Mouse (Mus musculus) heart, embryonic 15.5 days (tissue): Measurements from ENCODE around the gene Aldh5a1. TPM values are rescaled to one million over a fixed set of nuclear protein-coding genes. Genes with fewer than 3 reads are reported as not detected.
"Not testable (repeated sequence)": the region's sequence is repeated elsewhere in the genome, so short reads cannot be mapped to it uniquely, and the experiment has no call there.

ENCODE experiments used
- ATAC-seq: fragments of 200-750 bp; cut with Nextera tagmentation; replicated peaks from 2 replicates; pipeline ENCODE4 v1.8.0; 2017; ENCODE audit warnings: low read depth, moderate TSS enrichment; ENCODE audit not compliant: insufficient number of reproducible peaks, insufficient read depth, low FRiP score
- H3K27ac ChIP-seq: fragments of 300-500 bp; sonication (generic); 2 replicates; pipeline ENCODE4 v1.5.1; 2015; ENCODE audit warnings: mild to moderate bottlenecking, inconsistent platforms
- H3K27me3 ChIP-seq: fragments of 300-500 bp; sonication (generic); 2 replicates; pipeline ENCODE4 v1.6.1; 2015; ENCODE audit warnings: inconsistent platforms
- H3K36me3 ChIP-seq: fragments of 300-500 bp; sonication (generic); 2 replicates; pipeline ENCODE4 v1.6.1; 2015; ENCODE audit warnings: mild to moderate bottlenecking, inconsistent platforms
- H3K4me1 ChIP-seq: fragments of 300-500 bp; sonication (generic); replicated peaks from 2 replicates; pipeline ENCODE4 v1.6.1; 2015; ENCODE audit warnings: inconsistent platforms
- H3K4me2 ChIP-seq: fragments of 300-500 bp; sonication (generic); 2 replicates; pipeline ENCODE4 v1.6.1; 2015; ENCODE audit warnings: inconsistent platforms, mild to moderate bottlenecking, moderate library complexity
- H3K4me3 ChIP-seq: fragments of 300-500 bp; sonication (generic); 2 replicates; pipeline ENCODE4 v1.5.1; 2015; ENCODE audit warnings: mild to moderate bottlenecking, inconsistent platforms
- H3K9ac ChIP-seq: fragments of 300-500 bp; sonication (generic); 2 replicates; pipeline ENCODE4 v1.6.1; 2015; ENCODE audit warnings: mild to moderate bottlenecking, inconsistent platforms
- H3K9me3 ChIP-seq: fragments of 300-500 bp; sonication (generic); replicated peaks from 2 replicates; pipeline ENCODE4 v1.6.1; 2016; ENCODE audit warnings: inconsistent platforms
- WGBS: fragments of 180-500 bp; shearing (Covaris S2); methylation state at CpG from one replicate; pipeline ENCODE4 v1.1.7; 2015; ENCODE audit warnings: mixed read lengths; 5-methylcytosine and 5-hydroxymethylcytosine counted together
- polyA plus RNA-seq: library from polyadenylated mRNA; unstranded; fragments of >200 nt; fragmentation: Nextera tagmentation; extraction: Ambion mirVana; gene quantifications from 2 replicates; pipeline ENCODE4 v1.2.1, GENCODE M21; 2015

The Aldh5a1 gene
- polyA plus RNA-seq = 12.6 TPM in 2 replicates

- H3K4me3 ChIP-seq = peak within 1 kb of the TSS; percentile 68
- under 1% methylated on average over 73 of the region's 75 CpGs for WGBS
- no peaks in the 10 kb centered on the region for H3K9me3 ChIP-seq
- H3K4me1 ChIP-seq = peaks cover 15% of the 10 kb centered on the region
- H3K4me2 ChIP-seq = peak within 1 kb of the TSS; percentile 70
- H3K36me3 ChIP-seq = no peaks in the 10 kb centered on the region
- no peaks in the 10 kb centered on the region for H3K27me3 ChIP-seq
- ATAC-seq = peak; percentile 88
- H3K27ac ChIP-seq = peak within 1 kb of the TSS; percentile 80
- peak within 1 kb of the TSS; percentile 90 for H3K9ac ChIP-seq
These were observed at the start of gene Aldh5a1 for GRCm38 (mm10) chr13:24937108-24937838. TSS of gene Aldh5a1 (minus strand) at chr13:24937661.

GRCm38 (mm10) chr13:24985435-24985834 is 48.0 kb upstream of the Aldh5a1 start:
- 50% methylated on average over 2 of the region's 2 CpGs for WGBS
- Histone ChIP-seq H3K4me1 (no peaks in the 10 kb centered on the region; the same call in 1 of the 2 replicates), H3K9me3 (no peaks in the 10 kb centered on the region), H3K27ac (no peak overlapping the region), H3K9ac (no peak overlapping the region), H3K27me3 (no peaks in the 10 kb centered on the region), H3K4me3 (no peak overlapping the region), H3K4me2 (no peak overlapping the region), H3K36me3 (peaks cover 8% of the 10 kb centered on the region; the same call in 1 of the 2 replicates)
- ATAC-seq = no peak

- Histone ChIP-seq H3K36me3 (no peaks in the 10 kb centered on the region), H3K27ac (no peak overlapping the region), H3K4me1 (no peaks in the 10 kb centered on the region; the same call in 1 of the 2 replicates), H3K27me3 (no peaks in the 10 kb centered on the region), H3K9ac (no peak overlapping the region), H3K9me3 (no peaks in the 10 kb centered on the region), H3K4me3 (no peak overlapping the region), H3K4me2 (no peak overlapping the region)
- no peak for ATAC-seq
- 80% methylated on average over 6 of the region's 6 CpGs for WGBS
These were observed 43.6 kb upstream of the Aldh5a1 start for GRCm38 (mm10) chr13:24981031-24981430.

- Histone ChIP-seq H3K4me1 (no peaks in the 10 kb centered on the region; the same call in 1 of the 2 replicates), H3K27ac (no peak overlapping the region), H3K4me2 (no peak overlapping the region), H3K9me3 (no peaks in the 10 kb centered on the region), H3K9ac (no peak overlapping the region), H3K36me3 (no peaks in the 10 kb centered on the region), H3K4me3 (no peak overlapping the region), H3K27me3 (no peaks in the 10 kb centered on the region)
- 74% methylated on average over 5 of the region's 5 CpGs for WGBS
- ATAC-seq = no peak
These were observed 40.4 kb upstream of the Aldh5a1 start for GRCm38 (mm10) chr13:24977820-24978342.

GRCm38 (mm10) chr13:24976384-24976783 is 38.9 kb upstream of the Aldh5a1 start:
- no peak for ATAC-seq

GRCm38 (mm10) chr13:24971776-24972175 is 34.3 kb upstream of the Aldh5a1 start:
- not testable (repeated sequence) for ATAC-seq, H3K4me2 ChIP-seq
- 80% methylated on average over 3 of the region's 3 CpGs for WGBS

More at GRCm38 (mm10) chr13:24976384-24976783, 38.9 kb upstream of the Aldh5a1 start:
- no peak overlapping the region for H3K4me2 ChIP-seq
- no peaks in the 10 kb centered on the region for H3K27me3 ChIP-seq
- no peaks in the 10 kb centered on the region for H3K36me3 ChIP-seq
- no peak overlapping the region for H3K27ac ChIP-seq
- H3K9me3 ChIP-seq = no peaks in the 10 kb centered on the region
- 72% methylated on average over 4 of the region's 4 CpGs for WGBS
- H3K4me1 ChIP-seq = no peaks in the 10 kb centered on the region
- H3K9ac ChIP-seq = no peak overlapping the region
- no peak overlapping the region for H3K4me3 ChIP-seq

GRCm38 (mm10) chr13:24965846-24966201 is 28.4 kb upstream of the Aldh5a1 start:
- peak overlapping the region; percentile 51 for H3K4me3 ChIP-seq
- no peak overlapping the region for H3K27ac ChIP-seq
- H3K4me2 ChIP-seq = peak overlapping the region; percentile 68
- 0 out of 2 replicates have a peak overlapping the region, but pooled peaks have one; percentile 19 for H3K9ac ChIP-seq
- H3K36me3 ChIP-seq = no peaks in the 10 kb centered on the region
- WGBS = 31% methylated on average over 5 of the region's 5 CpGs
- H3K27me3 ChIP-seq = no peaks in the 10 kb centered on the region
- peaks cover 3% of the 10 kb centered on the region; the same call in 1 of the 2 replicates for H3K4me1 ChIP-seq
- H3K9me3 ChIP-seq = no peaks in the 10 kb centered on the region
- ATAC-seq = no peak

More at GRCm38 (mm10) chr13:24971776-24972175, 34.3 kb upstream of the Aldh5a1 start:
- not testable (repeated sequence) for H3K27ac ChIP-seq, H3K4me3 ChIP-seq, H3K36me3 ChIP-seq, H3K9me3 ChIP-seq, H3K9ac ChIP-seq, H3K4me1 ChIP-seq, H3K27me3 ChIP-seq

GRCm38 (mm10) chr13:24965130-24965845 is 27.8 kb upstream of the Aldh5a1 start:
- peaks cover 3% of the 10 kb centered on the region; the same call in 1 of the 2 replicates for H3K4me1 ChIP-seq
- no peaks in the 10 kb centered on the region for H3K36me3 ChIP-seq
- 0 out of 2 replicates have a peak overlapping the region, but pooled peaks have one; percentile 19 for H3K9ac ChIP-seq
- peak overlapping the region; percentile 51 for H3K4me3 ChIP-seq
- peak overlapping the region; percentile 68 for H3K4me2 ChIP-seq
- no peaks in the 10 kb centered on the region for H3K27me3 ChIP-seq
- WGBS = 15% methylated on average over 15 of the region's 15 CpGs
- H3K9me3 ChIP-seq = no peaks in the 10 kb centered on the region
- no peak overlapping the region for H3K27ac ChIP-seq
- no peak for ATAC-seq

GRCm38 (mm10) chr13:24962119-24962518 is 24.7 kb upstream of the Aldh5a1 start:
- H3K27me3 ChIP-seq = no peaks in the 10 kb centered on the region
- H3K4me3 ChIP-seq = no peak overlapping the region
- no peak overlapping the region for H3K9ac ChIP-seq
- H3K4me1 ChIP-seq = peaks cover 3% of the 10 kb centered on the region; the same call in 1 of the 2 replicates
- no peak overlapping the region for H3K27ac ChIP-seq
- WGBS = 77% methylated on average over 8 of the region's 8 CpGs
- ATAC-seq = no peak
- no peaks in the 10 kb centered on the region for H3K36me3 ChIP-seq
- no peak overlapping the region for H3K4me2 ChIP-seq
- H3K9me3 ChIP-seq = no peaks in the 10 kb centered on the region

- no peak overlapping the region for H3K27ac ChIP-seq
- no peaks in the 10 kb centered on the region for H3K36me3 ChIP-seq
- no peaks in the 10 kb centered on the region for H3K9me3 ChIP-seq
- ATAC-seq = no peak
- H3K4me1 ChIP-seq = peaks cover under 1% of the 10 kb centered on the region; the same call in 1 of the 2 replicates
- no peak overlapping the region for H3K4me2 ChIP-seq
- no peak overlapping the region for H3K4me3 ChIP-seq
- WGBS = 77% methylated on average over 3 of the region's 3 CpGs
- H3K9ac ChIP-seq = no peak overlapping the region
- 0 out of 2 replicates have a peak, but pooled peaks cover 2% of the 10 kb centered on the region for H3K27me3 ChIP-seq
These were observed 22.6 kb upstream of the Aldh5a1 start for GRCm38 (mm10) chr13:24960084-24960483.

GRCm38 (mm10) chr13:24958671-24959070 is 21.2 kb upstream of the Aldh5a1 start:
- Histone ChIP-seq H3K9me3 (no peaks in the 10 kb centered on the region), H3K27ac (no peak overlapping the region), H3K4me1 (no peaks in the 10 kb centered on the region), H3K36me3 (no peaks in the 10 kb centered on the region), H3K27me3 (peaks cover 3% of the 10 kb centered on the region; the same call in 1 of the 2 replicates), H3K4me3 (no peak overlapping the region), H3K9ac (no peak overlapping the region), H3K4me2 (no peak overlapping the region)
- no peak for ATAC-seq
- 86% methylated on average over 11 of the region's 11 CpGs for WGBS
